Mouse (Mus musculus): ENCODE results near the gene Zfp819. TPM values are rescaled to one million over a fixed set of nuclear protein-coding genes. Genes with fewer than 3 reads are reported as not detected.
A peak's percentile ranks its signal among the peaks of the same experiment; 100 is the strongest.

Gene Zfp819
- polyA plus RNA-seq (2015; fragmentation: Nextera tagmentation; extraction: Ambion mirVana), result 0.08 and 0.27 TPM in 2 replicates

DNA sequence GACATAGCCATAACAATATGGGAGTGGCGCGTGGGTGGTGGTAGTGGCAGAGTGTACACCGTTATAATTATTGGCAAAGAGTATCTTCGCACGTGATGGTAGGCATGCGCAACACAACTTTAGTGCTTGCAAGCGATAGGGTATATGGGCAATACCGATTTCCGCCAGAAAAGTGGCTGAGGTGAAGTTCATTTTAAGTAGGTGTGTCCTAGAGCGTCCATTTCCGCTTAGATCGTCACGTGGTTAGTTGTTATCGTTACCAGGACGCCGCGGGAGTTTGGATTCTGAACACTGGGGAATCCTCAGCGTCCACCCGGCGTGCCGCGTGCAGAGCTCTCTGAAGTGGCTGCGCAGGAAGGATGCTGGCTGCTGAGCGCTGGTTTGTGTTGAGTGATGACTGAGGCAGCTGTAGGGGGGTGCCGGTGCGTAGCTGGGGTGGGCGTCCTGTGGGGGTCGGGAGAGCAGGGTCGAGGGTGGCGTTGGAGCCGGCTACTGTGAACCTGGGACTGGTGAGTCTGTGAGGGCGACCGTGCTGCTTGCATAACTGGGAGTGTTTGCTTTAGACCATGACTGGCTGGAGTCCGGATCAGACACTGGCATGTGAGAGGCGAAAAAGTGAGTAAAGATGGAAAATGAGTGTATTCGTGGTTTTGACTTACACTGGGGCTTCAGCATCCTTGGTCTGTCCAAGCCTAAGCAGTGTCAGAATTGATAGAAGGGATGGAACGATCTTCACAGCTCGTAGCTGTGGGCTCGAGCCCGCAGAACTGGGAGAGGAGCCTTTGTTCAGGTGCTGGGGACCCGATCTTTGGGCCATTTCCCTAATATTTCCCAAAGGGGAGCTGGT, at the start of gene Zfp819:
TSS of gene Zfp819 (plus strand) at position 274 of the 847 bp plus-strand sequence.
- Histone ChIP-seq H3K27me3 (replicated peaks; ENCODE audit: insufficient read depth, low read length) (no peaks in the 10 kb centered on the region), H3K27ac (ENCODE audit: low read length) (no peak within 1 kb of the TSS), H3K9ac (replicated peaks; ENCODE audit: low read depth) (no peak within 1 kb of the TSS), H3K36me3 (ENCODE audit: insufficient read depth, low read length) (no peaks in the 10 kb centered on the region), H3K4me3 (ENCODE audit: low read depth, low read length) (peak within 1 kb of the TSS; percentile 12; the same call in 1 of the 2 replicates), H3K4me1 (ENCODE audit: insufficient read depth, low read depth, low read length) (0 out of 2 replicates have a peak, but pooled peaks cover 4% of the 10 kb centered on the region), H3K9me3 (ENCODE audit: low read length) (no peaks in the 10 kb centered on the region), H3K4me2 (replicated peaks; ENCODE audit: low read depth, low read length) (peak within 1 kb of the TSS; percentile 44)
- DNase-seq (ENCODE audit: low spot score) (peak; percentile 82), ATAC-seq (peak; percentile 91)
- WGBS, result 16% methylated on average over 41 of the region's 41 CpGs
- TF ChIP-seq CTCF (IDR thresholded peaks at IDR 0.05) (no peak), EP300 (IDR thresholded peaks at IDR 0.05) (no peak)

DNA sequence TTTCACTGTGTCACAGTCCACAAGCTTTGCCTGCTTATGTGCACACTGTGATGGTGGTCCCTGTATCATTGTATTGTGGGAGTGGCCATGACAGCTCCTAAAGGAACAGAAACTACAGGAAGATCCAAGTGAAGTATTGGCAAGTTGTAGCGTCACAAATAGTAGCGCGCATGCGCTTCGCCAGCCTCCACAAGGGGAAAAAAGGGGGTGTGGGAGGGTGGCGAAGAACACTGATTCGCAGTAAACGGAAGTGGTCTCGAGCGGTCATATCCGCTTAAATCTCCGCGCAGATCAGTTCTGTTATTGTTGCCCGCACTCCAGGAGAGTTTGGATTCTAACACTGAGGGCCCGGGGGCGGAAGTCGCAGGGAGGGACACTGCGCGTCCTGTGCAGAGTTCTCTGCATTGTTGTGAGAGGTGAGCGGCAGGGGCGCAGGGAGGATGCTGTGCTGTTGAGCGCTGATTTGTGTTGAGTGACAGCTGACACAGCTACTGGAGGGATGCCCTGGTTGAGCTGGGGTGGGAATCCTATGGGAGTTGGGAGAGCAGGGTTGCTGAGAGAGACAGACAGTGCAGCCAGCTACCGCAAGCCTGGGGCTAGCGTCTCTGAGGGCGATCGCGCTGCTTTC, 44.8 kb upstream of the Zfp819 start, which contains the start of gene Zfp658:
TSS of gene Zfp658 (plus strand) at position 251 of the 628 bp plus-strand sequence.
- Histone ChIP-seq H3K4me1 (ENCODE audit: insufficient read depth, low read depth, low read length) (peaks cover 4% of the 10 kb centered on the region; the same call in 1 of the 2 replicates), H3K4me2 (replicated peaks; ENCODE audit: low read depth, low read length) (peak within 1 kb of the TSS; percentile 82), H3K9ac (replicated peaks; ENCODE audit: low read depth) (peak within 1 kb of the TSS; percentile 70), H3K36me3 (ENCODE audit: insufficient read depth, low read length) (peaks cover 7% of the 10 kb centered on the region; the same call in 1 of the 2 replicates), H3K27me3 (replicated peaks; ENCODE audit: insufficient read depth, low read length) (no peaks in the 10 kb centered on the region), H3K4me3 (ENCODE audit: low read depth, low read length) (peak within 1 kb of the TSS; percentile 63), H3K9me3 (ENCODE audit: low read length) (no peaks in the 10 kb centered on the region), H3K27ac (ENCODE audit: low read length) (peak within 1 kb of the TSS; percentile 81)
- under 1% methylated on average over 27 of the region's 27 CpGs for WGBS
- no peak for TF ChIP-seq EP300 (IDR thresholded peaks at IDR 0.05)
- peak; percentile 33 for TF ChIP-seq CTCF (IDR thresholded peaks at IDR 0.05)
- ATAC-seq (peak; percentile 92), DNase-seq (ENCODE audit: low spot score) (peak; percentile 96)

DNA sequence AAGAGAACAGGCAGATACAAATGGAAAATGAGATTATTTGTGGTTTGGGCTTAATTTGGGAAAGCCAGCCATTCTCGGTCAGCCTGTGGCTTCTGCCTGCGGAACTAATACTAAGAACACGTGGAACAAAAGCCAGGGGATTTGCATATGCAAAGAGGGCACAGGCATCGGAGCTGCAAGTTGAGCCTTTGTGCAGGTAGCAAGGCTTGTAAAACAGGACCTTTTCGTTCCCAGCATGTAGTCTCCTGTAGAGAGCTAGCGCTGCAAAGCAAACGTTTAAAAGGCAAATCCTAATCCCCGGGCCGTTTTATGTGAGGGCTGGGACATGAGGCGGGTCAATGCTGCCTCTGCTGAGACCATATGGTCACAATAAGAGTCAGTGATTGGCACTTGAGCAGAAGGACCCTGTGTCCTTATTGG, 44.3 kb upstream of the Zfp819 start:
- no peak for TF ChIP-seq CTCF (IDR thresholded peaks at IDR 0.05)
- no peak for TF ChIP-seq EP300 (IDR thresholded peaks at IDR 0.05)
- Histone ChIP-seq H3K9me3 (ENCODE audit: low read length) (no peaks in the 10 kb centered on the region), H3K9ac (replicated peaks; ENCODE audit: low read depth) (peak overlapping the region; percentile 70), H3K4me3 (ENCODE audit: low read depth, low read length) (peak overlapping the region; percentile 63), H3K4me1 (ENCODE audit: insufficient read depth, low read depth, low read length) (peaks cover 4% of the 10 kb centered on the region; the same call in 1 of the 2 replicates), H3K27ac (ENCODE audit: low read length) (peak overlapping the region; percentile 81), H3K27me3 (replicated peaks; ENCODE audit: insufficient read depth, low read length) (no peaks in the 10 kb centered on the region), H3K4me2 (replicated peaks; ENCODE audit: low read depth, low read length) (peak overlapping the region; percentile 82), H3K36me3 (ENCODE audit: insufficient read depth, low read length) (peaks cover 12% of the 10 kb centered on the region; the same call in 1 of the 2 replicates)
- ATAC-seq (no peak), DNase-seq (ENCODE audit: low spot score) (peak; percentile 18)
- WGBS, result 0% methylated on average over 10 of the region's 10 CpGs

DNA sequence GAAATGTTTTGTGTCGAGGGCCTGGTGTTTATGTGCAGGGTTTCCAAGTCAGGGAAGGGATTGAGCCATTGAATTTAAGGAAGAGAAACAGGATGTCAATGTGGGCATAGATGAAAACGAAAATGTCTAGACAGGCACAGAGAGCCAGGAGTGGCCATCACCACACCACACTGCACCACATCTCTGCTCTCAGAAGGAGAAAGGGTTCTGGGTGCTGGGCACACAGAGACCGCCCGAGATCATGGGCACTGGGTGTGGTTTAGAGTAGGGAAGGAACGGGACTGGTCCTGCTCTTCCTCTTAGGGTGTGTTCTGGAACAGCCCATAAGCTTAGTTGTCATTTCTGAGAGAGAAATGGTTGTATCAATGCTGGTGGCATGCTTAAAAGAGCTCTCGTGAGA, 43.7 kb upstream of the Zfp819 start:
- H3K4me2 ChIP-seq (replicated peaks; ENCODE audit: low read depth, low read length), result peak overlapping the region; percentile 82; the same call in 1 of the 2 replicates
- no peaks in the 10 kb centered on the region for H3K27me3 ChIP-seq (replicated peaks; ENCODE audit: insufficient read depth, low read length)
- TF ChIP-seq CTCF (IDR thresholded peaks at IDR 0.05) (no peak), EP300 (IDR thresholded peaks at IDR 0.05) (no peak)
- no peak overlapping the region for H3K27ac ChIP-seq (ENCODE audit: low read length)
- WGBS, result 50% methylated on average over 6 of the region's 6 CpGs
- H3K9ac ChIP-seq (replicated peaks; ENCODE audit: low read depth), result peak overlapping the region; percentile 70; the same call in 1 of the 2 replicates
- DNase-seq (ENCODE audit: low spot score), result peak; percentile 6
- no peak overlapping the region for H3K4me3 ChIP-seq (ENCODE audit: low read depth, low read length)
- ATAC-seq, result no peak
- H3K4me1 ChIP-seq (ENCODE audit: insufficient read depth, low read depth, low read length), result peaks cover 4% of the 10 kb centered on the region; the same call in 1 of the 2 replicates
- H3K36me3 ChIP-seq (ENCODE audit: insufficient read depth, low read length), result peaks cover 15% of the 10 kb centered on the region; the same call in 1 of the 2 replicates
- H3K9me3 ChIP-seq (ENCODE audit: low read length), result no peaks in the 10 kb centered on the region

DNA sequence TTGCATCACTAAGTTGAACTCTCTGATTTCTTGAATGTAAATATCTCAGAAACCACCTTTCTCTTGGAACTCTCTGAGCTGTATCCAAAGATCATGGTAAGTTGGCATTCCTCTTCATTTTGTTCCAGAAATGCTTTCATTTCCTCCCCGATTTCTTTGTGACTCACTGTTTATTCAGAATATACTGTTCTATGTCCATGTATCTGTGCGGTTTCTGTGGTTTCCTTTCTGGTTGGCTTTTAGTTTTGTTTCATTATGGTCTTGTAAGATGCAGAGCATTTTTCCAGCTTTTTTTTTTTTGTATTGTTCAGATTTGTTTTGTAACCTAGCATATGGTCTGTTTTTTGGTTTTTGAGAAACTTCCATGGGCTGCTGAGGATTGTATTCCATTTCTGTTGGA, 35.8 kb upstream of the Zfp819 start:
- Histone ChIP-seq H3K9ac (replicated peaks; ENCODE audit: low read depth) (no peak overlapping the region), H3K27me3 (replicated peaks; ENCODE audit: insufficient read depth, low read length) (no peaks in the 10 kb centered on the region), H3K4me2 (replicated peaks; ENCODE audit: low read depth, low read length) (no peak overlapping the region), H3K4me3 (ENCODE audit: low read depth, low read length) (no peak overlapping the region), H3K4me1 (ENCODE audit: insufficient read depth, low read depth, low read length) (no peaks in the 10 kb centered on the region), H3K36me3 (ENCODE audit: insufficient read depth, low read length) (peaks cover 32% of the 10 kb centered on the region), H3K9me3 (ENCODE audit: low read length) (no peaks in the 10 kb centered on the region), H3K27ac (ENCODE audit: low read length) (no peak overlapping the region)
- WGBS, result 97% methylated on average over 2 of the region's 2 CpGs
- DNase-seq (ENCODE audit: low spot score) (no peak), ATAC-seq (no peak)
- no peak for TF ChIP-seq EP300 (IDR thresholded peaks at IDR 0.05)
- TF ChIP-seq CTCF (IDR thresholded peaks at IDR 0.05), result no peak
